Mouse (Mus musculus) megakaryocyte progenitor cell, adult 5-6 weeks (primary cell): ENCODE data around the gene Trmt2a. TPM values are rescaled to one million over a fixed set of nuclear protein-coding genes. Genes with fewer than 3 reads are reported as not detected.

Experiments
- ATAC-seq: replicated peaks from 2 replicates; pipeline ENCODE4 v1.8.0; 2016; ENCODE audit warnings: mild to moderate bottlenecking, moderate TSS enrichment, inconsistent platforms; ENCODE audit not compliant: poor library complexity
- total RNA-seq, 2 experiments: library from RNA; stranded (forward) in 1 of 2; stranded (reverse) in 1 of 2; fragments of 157-497, 149-512 nt in 1 of 2; fragments of 200-1000 nt in 1 of 2; gene quantifications; 2 replicates each; pipeline versions ENCODE4 v1.2.3 to v1.2.4; 2015 to 2017

Gene Trmt2a
- total RNA-seq, 2 experiments from 2014 or later = 86.1 to 111 TPM

DNA sequence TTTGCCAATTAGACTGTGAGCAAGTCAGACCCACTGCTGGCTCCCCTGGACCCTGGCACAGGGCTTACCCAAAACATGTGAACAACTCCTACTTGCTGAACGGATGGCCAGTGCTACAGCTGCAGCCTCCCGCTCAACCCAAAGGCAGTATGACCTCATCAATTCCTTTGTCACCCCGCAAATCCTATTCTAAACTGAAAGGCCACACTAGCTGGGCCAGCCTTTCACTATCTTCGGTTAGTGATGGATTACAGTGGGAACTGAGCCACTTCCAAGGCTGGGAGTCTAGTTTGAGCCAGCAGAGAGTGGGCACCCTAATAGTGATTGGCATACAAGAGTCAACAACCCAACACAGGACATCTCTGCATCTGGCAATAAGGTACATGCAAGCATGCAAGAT, 39.7 kb downstream of the Trmt2a start:
- no peak for ATAC-seq

DNA sequence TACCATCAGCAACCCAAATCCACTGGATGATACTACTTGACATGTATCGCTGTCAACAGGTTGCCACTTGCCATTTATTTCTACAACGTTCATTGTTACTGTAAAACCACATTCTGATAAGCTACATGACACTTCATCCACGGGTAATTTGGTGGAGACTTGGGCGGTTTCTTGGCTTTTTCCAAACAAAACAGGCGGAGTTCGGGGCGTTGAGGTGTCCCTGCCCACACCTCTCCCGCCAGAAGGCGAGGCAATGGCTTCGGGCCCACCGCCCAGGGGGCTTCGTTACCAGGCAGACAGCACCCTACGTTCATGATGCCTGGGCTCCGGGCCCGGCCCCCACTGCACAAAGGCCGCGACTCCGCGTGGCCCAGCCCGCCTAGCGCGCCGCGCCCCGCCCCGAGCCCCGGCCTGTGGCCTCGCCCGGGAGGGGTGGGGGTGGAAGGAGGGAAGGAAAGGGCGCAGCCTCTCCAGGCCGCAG, 40.1 kb downstream of the Trmt2a start:
- peak; percentile 61 for ATAC-seq

DNA sequence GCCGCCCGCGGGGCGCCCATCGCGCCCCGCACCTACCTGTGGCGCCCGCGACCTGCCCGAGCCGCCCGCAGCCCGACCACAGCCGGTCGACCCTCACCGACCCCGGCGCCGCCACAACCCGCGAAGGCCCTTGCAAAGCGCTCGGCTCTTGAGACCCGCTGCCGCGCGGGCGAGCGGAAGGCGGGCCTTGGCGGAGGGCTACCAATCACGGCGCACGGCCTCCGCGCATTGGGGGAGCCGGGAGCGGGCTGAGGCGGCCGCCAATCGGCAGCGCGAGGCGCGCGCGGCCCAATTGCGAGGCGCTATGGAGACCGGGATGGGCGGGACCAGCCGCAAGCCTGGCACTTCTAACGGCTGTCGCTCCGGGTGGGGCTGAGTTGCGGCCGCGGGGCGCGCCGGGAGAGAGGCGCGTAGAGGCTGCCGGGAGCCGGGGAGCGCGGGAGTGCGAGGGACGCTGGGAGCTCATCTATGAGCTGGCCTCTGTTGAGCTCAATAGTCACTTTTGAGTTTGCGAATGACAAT, 40.6 kb downstream of the Trmt2a start, which contains the start of gene Dgcr8:
Gene Dgcr8, minus strand, starts transcription at position 180 of the 522 bp plus-strand sequence.
- peak; percentile 94 for ATAC-seq

DNA sequence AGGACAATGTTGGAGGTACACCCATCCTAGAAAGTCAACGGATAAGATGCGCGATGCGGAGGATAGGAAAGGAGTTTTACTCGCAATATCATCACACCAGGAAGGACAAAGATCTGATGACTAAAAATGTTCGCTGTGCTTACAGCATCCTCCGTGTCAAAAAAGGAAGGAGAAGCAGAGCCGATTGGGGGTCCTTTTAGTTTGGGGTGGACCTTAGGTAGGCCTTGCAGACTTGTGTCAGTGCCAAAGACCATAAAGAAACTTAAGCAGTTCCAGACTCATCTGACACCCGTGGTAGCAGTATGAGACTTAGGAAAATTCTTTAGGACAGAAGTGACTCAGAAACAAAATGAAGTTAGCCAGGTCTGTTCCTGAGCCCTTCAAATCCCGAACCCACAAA, 41.1 kb downstream of the Trmt2a start:
- ATAC-seq = peak; percentile 8; the same call in 1 of the 2 replicates

Other genes with a start within 250 kb of the Trmt2a start
- gene Dgcr6, start 195.8 kb upstream of the Trmt2a start, total RNA-seq (2015) = 30.8 and 33.9 TPM in 2 replicates
- gene Dgcr6, start 195.8 kb upstream of the Trmt2a start, total RNA-seq (2017) = 18.2 and 23.7 TPM in 2 replicates
- gene Prodh, start 158.5 kb upstream of the Trmt2a start, total RNA-seq (2015) = 10.9 and 16.8 TPM in 2 replicates
- gene Prodh, start 158.5 kb upstream of the Trmt2a start, total RNA-seq (2017) = 60.3 and 64.2 TPM in 2 replicates
- gene Rtn4r, start 121.0 kb upstream of the Trmt2a start, total RNA-seq (2015) = 6.0 and 8.3 TPM in 2 replicates
- 2.2 and 2.3 TPM in 2 replicates for gene Rtn4r, start 121.0 kb upstream of the Trmt2a start, total RNA-seq (2017)
- gene Ccdc188, start 30.8 kb upstream of the Trmt2a start, total RNA-seq (2015) = not detected in 2 replicates
- not detected in 2 replicates for gene Ccdc188, start 30.8 kb upstream of the Trmt2a start, total RNA-seq (2017)
- 7.3 and 7.6 TPM in 2 replicates for gene Zdhhc8, start 13.5 kb upstream of the Trmt2a start, total RNA-seq (2015)
- gene Zdhhc8, start 13.5 kb upstream of the Trmt2a start, total RNA-seq (2017) = 2.4 and 7.0 TPM in 2 replicates
- gene Ranbp1, start 53 bp downstream of the Trmt2a start, total RNA-seq (2015) = 621 and 642 TPM in 2 replicates
- 523 and 557 TPM in 2 replicates for gene Ranbp1, start 53 bp downstream of the Trmt2a start, total RNA-seq (2017)
- gene Gm49776, start 9.6 kb downstream of the Trmt2a start, total RNA-seq (2015) = 0.44 TPM in 1 of 2 replicates, not detected in the other
- gene Gm49776, start 9.6 kb downstream of the Trmt2a start, total RNA-seq (2017) = 0.62 TPM in 1 of 2 replicates, not detected in the other
- gene Dgcr8, start 40.6 kb downstream of the Trmt2a start, total RNA-seq (2015) = 33.2 and 40.1 TPM in 2 replicates
- gene Dgcr8, start 40.6 kb downstream of the Trmt2a start, total RNA-seq (2017) = 44.1 and 50.9 TPM in 2 replicates
- 20.5 and 21.7 TPM in 2 replicates for gene Tango2, start 99.4 kb downstream of the Trmt2a start, total RNA-seq (2015)
- gene Tango2, start 99.4 kb downstream of the Trmt2a start, total RNA-seq (2017) = 7.6 and 8.6 TPM in 2 replicates
- 0.20 and 1.2 TPM in 2 replicates for gene Arvcf, start 99.5 kb downstream of the Trmt2a start, total RNA-seq (2015)
- gene Arvcf, start 99.5 kb downstream of the Trmt2a start, total RNA-seq (2017) = 0.83 and 7.9 TPM in 2 replicates
- 14.3 and 23.0 TPM in 2 replicates for gene Txnrd2, start 177.7 kb downstream of the Trmt2a start, total RNA-seq (2015)
- 12.5 and 20.6 TPM in 2 replicates for gene Txnrd2, start 177.7 kb downstream of the Trmt2a start, total RNA-seq (2017)
- gene Comt, start 178.2 kb downstream of the Trmt2a start, total RNA-seq (2015) = 42.8 and 55.1 TPM in 2 replicates
- gene Comt, start 178.2 kb downstream of the Trmt2a start, total RNA-seq (2017) = 42.3 and 47.1 TPM in 2 replicates